Mouse (Mus musculus) heart, embryonic 16.5 days (tissue): ENCODE measurements around the gene Zdhhc18. TPM values are rescaled to one million over a fixed set of nuclear protein-coding genes. Genes with fewer than 3 reads are reported as not detected.

Experiments used
- microRNA-seq: library from miRNA; unstranded; fragments of <30 nt; microRNA quantifications from one replicate; pipeline ENCODE4, GENCODE M21; 2017
- polyA plus RNA-seq: library from polyadenylated mRNA; unstranded; fragments of >200 nt; fragmentation: Nextera tagmentation; extraction: Ambion mirVana; gene quantifications from 2 replicates; pipeline ENCODE4 v1.2.1, GENCODE M21; 2015

The Zdhhc18 gene
- polyA plus RNA-seq, 1 experiment from 2014 or later, result 2.2 TPM

Small RNA genes lying within 50 kb of the gene (microRNA-seq; reads per million reads assigned to microRNA genes)
- gene Gm23158, result not detected

Other genes with a start within 250 kb of the Zdhhc18 start
- gene Tent5b, start 170.0 kb downstream of the Zdhhc18 start, polyA plus RNA-seq, result 1.0 and 1.3 TPM in 2 replicates
- gene Trnp1, start 151.6 kb downstream of the Zdhhc18 start, polyA plus RNA-seq, result 0.64 and 1.5 TPM in 2 replicates
- 3.1 and 4.5 TPM in 2 replicates for gene Kdf1, start 131.2 kb downstream of the Zdhhc18 start, polyA plus RNA-seq
- 209 and 234 TPM in 2 replicates for gene Nudc, start 104.2 kb downstream of the Zdhhc18 start, polyA plus RNA-seq
- gene Nr0b2, start 96.8 kb downstream of the Zdhhc18 start, polyA plus RNA-seq, result 20.1 and 22.3 TPM in 2 replicates
- gene Gpatch3, start 75.4 kb downstream of the Zdhhc18 start, polyA plus RNA-seq, result 4.6 and 4.7 TPM in 2 replicates
- 12.0 and 12.7 TPM in 2 replicates for gene Gpn2, start 65.8 kb downstream of the Zdhhc18 start, polyA plus RNA-seq
- 11.2 and 20.6 TPM in 2 replicates for gene Sfn, start 48.0 kb downstream of the Zdhhc18 start, polyA plus RNA-seq
- gene Pigv, start 22.5 kb upstream of the Zdhhc18 start, polyA plus RNA-seq, result 13.9 and 16.7 TPM in 2 replicates
- 18.8 and 20.0 TPM in 2 replicates for gene Arid1a, start 106.6 kb upstream of the Zdhhc18 start, polyA plus RNA-seq
- 18.7 and 19.7 TPM in 2 replicates for gene Rps6ka1, start 237.6 kb upstream of the Zdhhc18 start, polyA plus RNA-seq